Mouse (Mus musculus) heart, adult 2 months (tissue): ENCODE measurements around the gene Ipcef1. TPM values are rescaled to one million over a fixed set of nuclear protein-coding genes. Genes with fewer than 3 reads are reported as not detected.

Experiments used
- DNase-seq, 2 experiments: peaks; one replicate each; pipeline ENCODE4 v3.0.0; 2021
- H3K27ac ChIP-seq: fragments of 200-600 bp; 2 replicates; pipeline ENCODE4 v1.8.1; 2022
- H3K27me3 ChIP-seq: fragments of 200-500 bp; 2 replicates; pipeline ENCODE4 v1.6.1; 2012; ENCODE audit warnings: mild to moderate bottlenecking, low read length, inconsistent platforms, mixed read lengths; ENCODE audit not compliant: control insufficient read depth, insufficient read depth
- H3K36me3 ChIP-seq: fragments of 200-500 bp; 2 replicates; pipeline ENCODE4 v1.6.1; 2012; ENCODE audit warnings: low read length, inconsistent platforms; ENCODE audit not compliant: control insufficient read depth, insufficient read depth
- H3K4me1 ChIP-seq: fragments of 200-500 bp; 2 replicates; pipeline ENCODE4 v1.6.1; 2011; ENCODE audit warnings: low read length; ENCODE audit not compliant: control insufficient read depth, insufficient read depth
- H3K4me3 ChIP-seq: fragments of 200-600 bp; 2 replicates; pipeline ENCODE4 v1.8.1; 2022
- H3K79me2 ChIP-seq: fragments of 200-500 bp; replicated peaks from 2 replicates; pipeline ENCODE4 v1.6.1; 2012; ENCODE audit warnings: mild to moderate bottlenecking, inconsistent platforms, low read length, moderate library complexity, mixed read lengths; ENCODE audit not compliant: control insufficient read depth, insufficient read depth
- H3K9ac ChIP-seq: fragments of 200-500 bp; 2 replicates; pipeline ENCODE4 v1.6.1; 2012; ENCODE audit warnings: low read depth, mild to moderate bottlenecking, control low read depth, inconsistent platforms, low read length, mixed read lengths
- CTCF ChIP-seq: fragments of 200-600 bp; IDR thresholded peaks from 2 replicates; pipeline ENCODE4 v1.8.1; 2022; ENCODE audit warnings: antibody characterized with exemption, mild to moderate bottlenecking, moderate library complexity
- EP300 ChIP-seq: fragments of 200-500 bp; IDR thresholded peaks from 2 replicates; pipeline ENCODE4 v1.6.1; 2011; ENCODE audit warnings: low read depth, low read length, control low read depth; ENCODE audit not compliant: insufficient read depth
- POLR2A ChIP-seq: fragments of 200-500 bp; IDR thresholded peaks from 2 replicates; pipeline ENCODE4 v1.6.1; 2011; ENCODE audit warnings: mild to moderate bottlenecking, low read depth, low read length, control low read depth; ENCODE audit not compliant: insufficient read depth
- WGBS: fragments of 180-500 bp; shearing (Covaris S2); methylation state at CpG from one replicate; pipeline ENCODE4 v1.1.7; 2018; 5-methylcytosine and 5-hydroxymethylcytosine counted together
- intact Hi-C: fragments of 180-260 bp; cut with DNase I; formaldehyde crosslinking; loops from one replicate; pipeline ENCODE4 v1.15.1; 2025
- polyA plus RNA-seq: library from polyadenylated mRNA; depleted of rRNA; stranded (reverse); fragments of >200 nt; gene quantifications from 2 replicates; pipeline ENCODE4 v1.2.3, GENCODE M21; 2012
- total RNA-seq, 2 experiments: library from RNA; stranded (reverse); gene quantifications; 2 replicates each; pipeline ENCODE4 v1.2.3; 2021

Gene Ipcef1
- total and polyA plus RNA-seq, 3 experiments = 0.27 to 0.34 (median 0.31) TPM

DNA sequence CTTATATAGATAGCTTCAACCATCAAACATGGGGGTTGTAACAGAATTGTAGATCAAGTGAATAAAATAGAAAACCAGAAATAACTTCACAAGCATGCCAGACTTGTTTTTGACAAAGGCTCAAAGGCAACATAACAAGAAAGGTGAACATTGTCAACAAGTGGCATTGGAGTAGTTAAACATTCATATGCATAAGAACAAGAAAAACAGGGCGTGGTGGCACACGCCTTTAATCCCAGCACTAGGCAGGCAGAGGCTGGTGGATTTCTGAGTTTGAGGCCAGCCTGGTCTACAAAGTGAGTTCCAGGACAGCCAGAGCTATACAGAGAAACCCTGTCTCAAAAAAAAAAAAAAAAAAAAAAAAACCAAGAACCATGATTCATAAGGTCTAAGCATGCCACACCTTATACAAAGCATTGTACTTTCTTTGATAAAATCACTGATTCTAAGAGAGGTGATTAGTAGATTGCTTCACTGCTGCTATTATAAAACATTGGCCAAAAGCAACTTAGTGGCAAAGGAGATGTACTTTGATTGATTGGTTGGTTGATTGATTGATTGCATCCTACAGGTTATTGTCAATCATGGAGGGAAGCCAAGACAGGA lies 173.9 kb downstream of the Ipcef1 start:
- Histone ChIP-seq H3K4me1 (no peaks in the 10 kb centered on the region), H3K36me3 (no peaks in the 10 kb centered on the region), H3K27me3 (no peaks in the 10 kb centered on the region), H3K27ac (no peak overlapping the region), H3K9ac (no peak overlapping the region), H3K79me2 (no peaks in the 10 kb centered on the region), H3K4me3 (no peak overlapping the region)
- intact Hi-C loops = no loop called here
- TF ChIP-seq EP300 = no peak
- no peak for TF ChIP-seq POLR2A
- no peak for TF ChIP-seq CTCF
- 81% methylated on average over 2 of the region's 2 CpGs for WGBS
- DNase-seq = no peak

DNA sequence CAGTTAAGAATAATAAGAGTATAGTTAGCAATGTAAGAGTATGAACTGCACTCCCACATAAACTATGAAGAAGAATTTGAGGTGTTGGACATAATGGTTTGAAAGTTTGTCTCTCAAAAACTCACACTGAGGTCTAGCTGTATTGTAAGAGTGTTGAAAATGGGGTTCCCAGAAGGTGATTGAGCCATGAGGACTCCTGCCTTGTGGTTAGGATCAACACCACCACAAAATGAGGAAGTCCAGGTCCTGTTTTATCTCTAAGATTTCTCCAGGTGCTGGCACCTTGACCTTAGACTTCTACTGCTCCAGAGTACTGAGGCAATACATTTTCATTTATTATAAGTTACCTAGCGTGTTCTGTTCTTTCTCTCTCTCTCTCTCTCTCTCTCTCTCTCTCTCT lies 178.4 kb downstream of the Ipcef1 start:
- WGBS = 56% methylated on average over 1 of the region's 1 CpGs

GRCm38 (mm10) chr10:6871418-6872072 lies 180.7 kb downstream of the Ipcef1 start:
- Histone ChIP-seq H3K27ac (no peak overlapping the region), H3K4me3 (no peak overlapping the region), H3K79me2 (no peaks in the 10 kb centered on the region), H3K36me3 (no peaks in the 10 kb centered on the region), H3K27me3 (no peaks in the 10 kb centered on the region), H3K9ac (no peak overlapping the region), H3K4me1 (no peaks in the 10 kb centered on the region)
- no peak for TF ChIP-seq POLR2A
- no peak for TF ChIP-seq CTCF
- TF ChIP-seq EP300 = no peak
- 77% methylated on average over 7 of the region's 7 CpGs for WGBS
- no peak for DNase-seq
- intact Hi-C loops = no loop called here

More for the DNA sequence above, 178.4 kb downstream of the Ipcef1 start:
- H3K36me3 ChIP-seq = no peaks in the 10 kb centered on the region
- no peak for DNase-seq
- H3K27me3 ChIP-seq = no peaks in the 10 kb centered on the region
- H3K4me3 ChIP-seq = no peak overlapping the region
- H3K9ac ChIP-seq = no peak overlapping the region
- no peaks in the 10 kb centered on the region for H3K4me1 ChIP-seq
- intact Hi-C loops = no loop called here
- no peak overlapping the region for H3K27ac ChIP-seq
- TF ChIP-seq CTCF (no peak), EP300 (no peak), POLR2A (no peak)
- no peaks in the 10 kb centered on the region for H3K79me2 ChIP-seq

DNA sequence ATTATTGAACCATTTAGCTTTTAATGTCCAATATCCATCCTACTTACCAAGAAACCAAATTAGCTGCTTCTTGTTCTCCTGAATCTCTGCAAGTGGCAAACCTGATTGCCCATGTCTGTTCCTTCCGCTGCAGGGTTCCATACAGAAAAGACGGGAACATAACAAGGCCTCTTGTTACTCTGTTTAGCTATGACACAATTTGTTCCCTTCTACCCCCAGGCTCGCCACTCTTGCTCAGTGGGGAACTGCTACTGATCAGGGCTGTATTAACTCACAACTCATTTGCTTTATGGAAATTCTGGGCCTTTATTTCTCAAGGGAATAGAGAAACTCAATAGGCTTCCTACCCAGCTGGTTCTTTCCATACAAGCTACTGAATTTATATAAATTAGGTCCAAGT lies 196.5 kb downstream of the Ipcef1 start:
- no peaks in the 10 kb centered on the region for H3K79me2 ChIP-seq
- intact Hi-C loops = no loop called here
- H3K27me3 ChIP-seq = no peaks in the 10 kb centered on the region; the same call in 1 of the 2 replicates
- no peaks in the 10 kb centered on the region for H3K36me3 ChIP-seq
- no peak overlapping the region for H3K9ac ChIP-seq
- no peak for TF ChIP-seq EP300
- no peak for TF ChIP-seq CTCF
- TF ChIP-seq POLR2A = no peak
- H3K4me1 ChIP-seq = no peaks in the 10 kb centered on the region
- 72% methylated on average over 3 of the region's 3 CpGs for WGBS
- DNase-seq = no peak
- no peak overlapping the region for H3K27ac ChIP-seq
- H3K4me3 ChIP-seq = no peak overlapping the region

DNA sequence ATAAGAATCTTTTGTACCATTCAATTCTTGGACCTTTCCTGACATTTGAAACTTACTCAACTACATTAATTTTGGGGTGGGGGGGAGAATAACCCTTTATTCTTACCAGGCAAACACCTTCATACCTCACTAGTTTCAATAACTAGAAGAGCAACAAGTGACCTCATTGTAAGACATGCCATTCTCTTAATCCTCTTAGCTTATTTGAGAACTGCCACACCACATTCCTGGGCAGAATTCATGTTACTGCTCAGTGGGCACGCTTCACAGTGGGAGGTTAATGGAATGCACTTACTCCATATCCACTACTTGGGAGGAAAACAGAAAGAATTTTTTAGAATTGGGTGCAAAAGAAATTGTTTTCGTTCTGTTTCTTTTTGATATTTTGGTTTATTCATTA lies 203.4 kb downstream of the Ipcef1 start:
- no peak overlapping the region for H3K9ac ChIP-seq
- H3K36me3 ChIP-seq = no peaks in the 10 kb centered on the region
- no peak overlapping the region for H3K27ac ChIP-seq
- no peaks in the 10 kb centered on the region for H3K79me2 ChIP-seq
- H3K4me1 ChIP-seq = no peaks in the 10 kb centered on the region
- TF ChIP-seq EP300 (no peak), POLR2A (no peak), CTCF (no peak)
- intact Hi-C loops = no loop called here
- no peaks in the 10 kb centered on the region for H3K27me3 ChIP-seq
- no peak for DNase-seq
- WGBS = 71% methylated on average over 2 of the region's 2 CpGs
- H3K4me3 ChIP-seq = no peak overlapping the region

- no peak for DNase-seq
- Histone ChIP-seq H3K27ac (no peak overlapping the region), H3K9ac (no peak overlapping the region), H3K79me2 (no peaks in the 10 kb centered on the region), H3K4me3 (no peak overlapping the region), H3K36me3 (no peaks in the 10 kb centered on the region), H3K27me3 (no peaks in the 10 kb centered on the region), H3K4me1 (no peaks in the 10 kb centered on the region)
- TF ChIP-seq EP300 = no peak
- TF ChIP-seq POLR2A = no peak
- no peak for TF ChIP-seq CTCF
- 41% methylated on average over 7 of the region's 7 CpGs for WGBS
- intact Hi-C loops = no loop called here
Observed at GRCm38 (mm10) chr10:6848162-6848754, 204.0 kb downstream of the Ipcef1 start.
